Mouse (Mus musculus) 416B (cell line): ENCODE measurements around the gene Bach1.

Experiments
- DNase-seq: peaks from one replicate; pipeline ENCODE4 v3.0.0; 2011; ENCODE audit warnings: low read depth

The Bach1 gene

DNA sequence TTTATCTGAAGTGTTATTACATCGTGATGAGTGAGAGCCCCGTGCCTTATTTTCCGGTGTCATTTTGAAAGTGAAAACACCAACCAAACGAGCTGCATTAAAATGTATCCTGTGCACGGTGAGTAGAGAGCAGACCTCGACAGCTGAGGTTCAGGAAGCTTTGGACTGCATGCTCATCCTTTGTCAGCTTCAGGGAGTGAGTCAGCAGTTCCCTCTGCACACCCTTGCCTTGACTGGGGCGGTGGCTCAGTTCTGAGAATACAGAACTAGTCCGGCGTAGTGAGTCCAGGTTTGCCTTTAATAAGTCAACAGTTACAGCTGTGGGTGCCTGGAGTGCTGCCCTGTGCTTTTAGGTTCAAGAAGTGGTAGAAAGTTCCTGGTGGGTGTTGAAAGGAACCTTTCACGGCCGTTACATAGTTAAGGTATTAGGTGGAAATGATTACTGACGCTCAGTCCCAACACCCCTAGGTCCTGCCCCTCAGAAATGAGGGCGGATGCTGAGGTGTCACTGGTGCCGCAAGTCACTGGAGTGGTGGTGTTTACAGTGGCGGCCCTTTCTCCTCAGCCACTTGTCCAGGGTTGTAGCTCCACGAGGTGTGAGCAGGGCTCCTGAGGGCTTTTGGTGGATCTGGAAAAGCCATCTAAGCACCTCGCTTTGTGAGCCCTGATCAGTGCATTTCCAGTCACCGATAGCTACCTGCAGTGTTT is 14.4 kb downstream of the Bach1 start:
- DNase-seq = peak; percentile 90

DNA sequence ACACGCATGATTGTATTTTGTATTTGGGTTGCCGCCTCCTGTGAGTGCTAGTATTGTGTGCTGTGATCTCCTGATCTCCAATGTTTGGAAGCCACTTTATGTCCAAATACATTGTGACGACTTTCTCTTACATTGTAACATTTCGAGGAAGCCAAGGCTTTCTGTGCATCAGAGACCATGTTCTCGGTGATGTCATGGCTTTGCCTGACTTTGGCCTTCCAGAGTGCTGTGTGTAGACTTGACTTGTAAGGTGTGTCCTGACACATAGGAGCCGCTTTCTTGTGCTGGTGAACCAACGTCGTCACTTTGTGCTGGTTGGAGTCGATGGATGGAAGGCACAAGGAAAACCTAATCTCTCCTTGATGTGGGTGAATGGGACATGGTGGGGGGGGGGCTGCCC is 15.8 kb downstream of the Bach1 start:
- DNase-seq = no peak

DNA sequence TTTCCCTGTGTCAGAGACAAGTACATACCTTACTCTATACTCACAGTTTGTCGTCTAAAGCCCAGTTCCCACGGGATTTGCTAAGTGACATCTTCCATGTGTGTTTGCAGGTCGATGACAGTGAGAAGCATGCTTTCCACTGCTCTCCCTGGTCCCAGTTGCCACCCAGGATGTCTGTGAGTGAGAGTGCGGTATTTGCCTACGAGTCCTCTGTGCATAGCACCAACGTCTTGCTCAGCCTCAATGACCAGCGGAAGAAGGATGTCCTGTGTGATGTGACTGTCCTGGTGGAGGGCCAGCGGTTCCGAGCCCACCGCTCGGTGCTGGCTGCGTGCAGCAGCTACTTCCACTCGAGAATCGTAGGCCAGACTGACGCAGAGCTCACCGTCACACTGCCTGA is 16.5 kb downstream of the Bach1 start:
- DNase-seq = no peak

DNA sequence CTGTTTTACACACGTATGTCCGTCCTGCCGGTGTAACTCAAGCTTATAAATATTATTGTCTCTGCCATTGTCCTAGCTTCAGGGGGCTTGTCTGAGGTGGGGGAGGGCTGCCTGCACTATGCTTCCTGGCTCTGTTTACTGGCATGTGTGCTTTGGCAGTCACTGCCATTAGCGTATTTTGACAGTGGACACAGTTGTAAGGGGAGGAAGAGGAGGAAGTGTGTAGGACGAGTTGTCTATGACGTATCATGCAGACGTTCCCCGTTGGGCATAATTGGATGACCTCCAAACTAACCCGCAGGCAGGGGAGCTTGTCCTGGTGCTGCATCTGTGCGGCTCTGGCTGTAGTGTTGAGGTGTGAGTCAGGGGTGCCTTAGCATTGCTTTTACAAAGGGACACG is 17.5 kb downstream of the Bach1 start:
- DNase-seq = peak; percentile 97

DNA sequence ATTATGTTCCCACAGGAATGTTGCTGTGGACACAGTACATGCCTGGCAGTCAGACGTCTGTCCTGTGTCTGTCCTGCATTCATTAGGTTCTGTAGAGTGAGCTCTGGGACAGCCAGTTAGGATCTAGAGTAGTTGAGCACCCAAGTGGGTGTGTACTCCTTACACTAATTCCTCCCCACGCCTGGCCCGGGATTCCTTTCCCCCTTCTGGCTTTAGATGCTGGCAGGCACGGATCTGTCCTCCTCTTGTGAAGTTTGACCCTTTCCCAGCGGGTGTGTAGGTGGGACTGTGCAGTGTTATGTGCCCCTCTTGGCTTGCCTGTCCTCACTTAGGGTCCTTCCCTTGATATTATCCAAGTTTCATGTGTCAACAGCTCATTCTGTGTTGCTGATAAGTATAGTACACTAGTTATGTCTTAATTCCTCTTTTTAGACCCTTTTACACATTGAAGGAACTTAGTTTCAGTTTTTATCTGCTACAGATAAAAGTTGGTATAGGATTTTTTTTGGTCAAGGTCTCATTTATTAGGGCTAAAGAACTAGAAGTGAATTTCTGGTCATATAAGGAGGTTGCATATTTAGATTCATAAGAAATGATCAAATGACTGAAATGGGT is 18.4 kb downstream of the Bach1 start:
- no peak for DNase-seq

DNA sequence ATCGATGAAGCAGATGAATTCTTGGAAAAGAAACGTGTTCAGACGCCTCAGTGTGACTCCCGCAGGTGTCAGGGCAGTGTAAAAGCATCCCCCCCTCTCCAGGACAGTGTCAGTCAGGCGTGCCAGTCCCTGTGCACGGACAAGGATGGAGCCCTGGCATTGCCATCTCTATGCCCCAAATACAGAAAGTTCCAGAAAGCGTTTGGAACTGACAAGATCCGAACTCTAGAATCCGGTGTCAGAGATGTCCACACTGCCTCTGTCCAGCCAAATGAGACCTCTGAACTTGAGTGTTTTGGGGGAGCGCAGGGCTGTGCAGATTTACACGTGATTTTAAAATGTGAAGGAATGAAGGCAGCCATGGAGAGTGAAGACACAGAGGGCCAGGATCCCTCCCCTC is 20.3 kb downstream of the Bach1 start:
- DNase-seq = no peak

DNA sequence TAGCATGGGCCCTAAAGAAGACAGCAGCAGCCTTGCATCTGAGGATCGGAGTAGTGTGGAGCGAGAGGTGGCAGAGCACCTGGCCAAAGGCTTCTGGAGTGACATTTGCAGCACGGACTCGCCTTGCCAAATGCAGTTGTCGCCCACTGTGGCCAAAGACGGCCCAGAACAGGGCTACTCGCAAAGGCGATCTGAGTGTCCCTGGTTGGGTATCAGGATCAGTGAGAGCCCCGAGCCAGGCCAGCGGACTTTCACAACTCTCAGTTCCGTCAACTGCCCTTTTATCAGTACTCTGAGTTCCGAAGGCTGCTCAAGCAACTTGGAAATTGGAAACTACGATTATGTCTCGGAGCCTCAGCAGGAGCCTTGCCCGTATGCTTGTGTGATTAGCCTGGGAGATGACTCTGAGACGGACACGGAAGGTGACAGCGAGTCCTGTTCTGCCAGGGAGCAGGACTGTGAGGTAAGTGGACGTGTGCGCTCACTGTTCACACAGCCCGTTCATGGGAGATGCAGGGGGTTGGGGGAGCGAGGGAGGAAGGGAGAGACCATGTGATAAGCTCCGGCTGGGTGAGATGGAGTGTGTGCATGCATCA is 21.0 kb downstream of the Bach1 start:
- no peak for DNase-seq

DNA sequence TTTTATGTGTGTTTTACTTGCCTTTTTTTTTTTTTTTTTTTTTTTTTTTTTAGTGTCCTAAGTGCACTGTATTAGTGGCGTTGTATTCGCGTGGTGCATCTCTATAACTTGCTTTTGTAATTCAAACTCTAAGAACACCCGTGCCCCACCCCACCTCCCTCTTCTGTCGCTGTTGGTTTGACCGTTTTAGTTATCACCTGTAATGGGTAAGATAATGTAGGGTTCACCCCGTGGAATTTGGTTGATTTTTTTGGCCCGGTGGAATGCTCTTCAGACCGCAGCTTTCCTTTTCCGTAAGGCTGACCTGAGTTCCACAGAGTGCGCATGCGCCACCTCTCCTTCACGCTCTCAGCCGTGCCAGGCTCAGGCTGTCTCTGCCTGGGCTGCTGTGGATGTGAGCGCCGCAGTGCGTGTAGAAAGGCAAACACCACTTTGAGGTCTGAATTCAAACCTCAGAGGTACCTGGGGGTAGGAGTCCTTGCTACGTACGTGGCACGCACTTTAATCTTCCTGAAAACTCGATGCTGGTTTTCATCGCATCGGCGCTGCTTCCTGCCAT is 22.2 kb downstream of the Bach1 start:
- no peak for DNase-seq

DNA sequence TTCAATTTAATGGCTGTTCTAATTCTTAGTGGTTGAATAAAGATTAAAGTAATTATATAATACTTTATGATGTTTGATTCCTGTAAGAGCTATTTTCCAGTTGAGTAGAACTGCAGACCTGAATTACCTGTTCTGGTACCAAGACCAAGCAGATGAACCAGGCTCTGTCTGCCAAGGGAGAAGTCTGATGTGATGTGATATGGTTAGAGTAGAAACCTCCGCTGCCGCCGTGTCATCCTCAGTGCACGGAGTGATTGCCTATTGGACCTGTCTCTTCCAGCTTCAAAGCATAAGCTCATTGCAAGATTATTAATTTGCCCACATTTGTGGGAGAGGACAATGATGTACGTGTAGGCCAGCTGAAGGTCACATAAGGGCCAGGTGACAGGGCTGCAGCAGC is 24.1 kb downstream of the Bach1 start:
- DNase-seq = no peak

DNA sequence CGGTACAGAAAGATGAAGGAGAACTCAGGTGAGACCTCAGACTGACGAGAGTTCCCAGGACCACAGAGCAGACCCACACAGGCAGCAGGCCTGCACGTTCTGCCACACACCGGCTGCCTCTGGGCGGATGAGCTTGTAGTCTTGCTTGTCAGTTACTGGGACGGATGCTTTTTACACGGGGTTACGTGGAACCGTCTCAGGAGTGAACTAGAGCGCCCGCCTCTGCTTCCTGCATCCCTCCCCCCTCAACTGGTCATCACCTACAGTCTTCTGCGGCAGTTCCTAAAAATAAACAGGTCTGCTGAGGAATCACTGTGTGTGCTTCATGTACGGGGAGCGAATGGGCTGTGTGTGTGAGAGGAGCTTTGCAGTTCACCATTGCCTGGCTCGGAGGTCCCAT is 24.7 kb downstream of the Bach1 start:
- no peak for DNase-seq

DNA sequence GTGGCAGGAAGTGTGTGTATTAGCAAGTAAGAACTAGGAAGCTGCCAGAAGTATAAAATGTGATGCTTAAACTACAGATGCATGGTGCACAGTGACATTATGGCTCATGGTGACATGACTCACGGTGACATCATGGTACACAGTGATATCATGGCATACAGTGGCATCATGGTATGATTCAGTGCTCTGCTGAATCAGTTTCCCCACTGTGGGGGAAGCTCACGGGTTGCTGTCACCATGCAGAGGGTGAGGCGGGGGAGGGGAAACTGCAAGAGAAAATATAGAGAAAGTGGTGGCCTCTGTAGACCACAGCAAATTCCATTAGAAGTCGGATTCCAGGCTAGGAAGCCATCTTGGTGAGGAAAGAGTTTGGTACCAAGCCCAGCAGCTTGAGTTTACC is 26.1 kb downstream of the Bach1 start:
- peak; percentile 67 for DNase-seq

DNA sequence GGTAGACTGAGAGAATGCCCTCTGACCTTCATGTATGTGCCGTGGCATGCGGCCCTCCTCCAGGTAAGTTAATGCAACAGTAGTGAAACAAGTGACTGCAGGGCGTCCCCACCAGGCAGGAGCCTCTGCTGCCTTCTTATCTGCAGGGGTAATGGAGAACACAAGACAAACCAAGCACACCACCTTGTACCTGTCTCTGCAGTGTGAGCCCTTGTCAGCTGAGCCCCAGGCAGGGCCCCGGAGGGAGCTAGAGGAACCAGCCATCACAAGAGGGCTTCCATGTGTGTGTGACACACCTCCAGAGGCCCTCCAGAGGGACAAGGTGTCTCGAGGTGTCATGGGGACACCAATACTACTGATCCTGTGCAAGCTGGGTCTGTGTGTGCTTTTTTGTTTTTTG is 26.5 kb downstream of the Bach1 start:
- DNase-seq = no peak

DNA sequence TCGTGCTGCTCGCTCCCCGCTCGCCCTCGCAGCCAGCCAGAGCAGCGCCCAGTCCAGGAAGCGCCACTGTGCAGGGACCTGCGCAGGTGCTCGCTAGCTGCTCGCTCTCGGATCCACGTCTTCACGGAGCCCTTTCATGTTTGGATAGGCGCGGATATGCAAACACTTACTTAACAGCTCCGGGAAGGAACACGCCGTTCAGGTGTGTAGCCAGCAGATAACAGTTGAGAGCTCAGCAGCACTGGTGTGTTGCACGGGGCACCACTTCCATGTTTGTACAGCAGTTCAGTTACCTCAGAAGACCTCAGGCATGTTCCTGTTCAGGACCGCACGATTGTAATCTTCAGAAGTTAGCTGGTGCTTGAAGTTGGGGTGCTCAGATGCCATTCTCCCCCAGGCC is 27.2 kb downstream of the Bach1 start:
- no peak for DNase-seq

DNA sequence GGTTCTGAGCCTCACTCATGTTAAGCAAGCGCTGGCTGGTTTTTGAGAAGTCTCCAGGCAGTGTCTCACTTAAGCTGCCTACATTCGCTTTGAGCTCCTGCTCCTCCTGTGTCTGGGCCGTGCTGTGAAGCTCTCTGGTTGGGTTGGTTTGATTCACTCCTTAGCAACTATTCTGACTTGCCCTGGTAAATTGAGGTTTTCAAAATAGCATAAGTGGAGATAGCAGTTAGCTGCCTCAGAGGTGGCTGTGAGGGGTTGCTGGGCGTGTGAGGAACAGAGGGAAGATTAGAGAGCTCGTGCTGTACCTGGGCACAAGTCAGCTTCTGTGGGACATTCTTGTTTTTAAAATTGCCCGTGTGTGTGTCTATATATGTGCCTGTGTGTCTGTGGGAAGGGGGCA is 27.6 kb downstream of the Bach1 start:
- no peak for DNase-seq

DNA sequence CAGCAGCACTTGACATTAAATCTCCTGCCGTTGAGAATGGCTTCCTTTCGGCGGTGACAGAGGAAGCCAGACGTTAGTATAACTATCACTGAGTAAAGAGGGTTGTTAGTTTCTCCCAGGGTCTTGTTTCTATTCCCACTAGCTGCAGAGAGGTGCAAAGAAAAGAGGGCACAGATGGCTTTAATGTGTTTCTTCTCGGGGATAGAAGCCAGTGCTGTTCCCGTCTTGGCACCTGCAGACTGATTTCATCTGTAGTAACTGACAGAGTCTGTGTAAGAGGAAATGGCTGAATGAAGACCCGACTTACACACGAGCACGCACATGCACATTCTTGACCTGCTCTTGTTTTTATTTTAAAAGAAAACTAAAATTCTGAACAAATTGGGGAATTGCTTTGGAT is 28.5 kb downstream of the Bach1 start:
- DNase-seq = no peak

DNA sequence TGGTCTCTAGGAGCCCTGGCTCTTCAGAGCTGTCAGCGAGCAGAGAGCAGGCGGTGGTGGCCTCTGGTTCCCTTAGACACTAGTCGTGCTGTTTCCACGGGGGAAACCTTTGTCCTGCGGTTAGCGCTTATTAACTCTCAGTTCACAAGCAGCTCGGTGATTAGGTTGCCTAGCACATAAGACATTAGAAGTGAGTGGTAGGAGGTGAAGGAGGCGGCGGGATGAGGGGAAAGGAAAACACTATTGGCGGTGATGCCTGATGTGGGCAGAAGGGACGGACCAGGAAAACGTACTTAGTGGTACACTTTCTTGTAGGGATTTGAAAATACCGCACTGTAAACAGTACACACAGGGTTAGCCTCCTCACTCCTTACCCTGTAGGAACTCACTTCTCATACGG is 29.2 kb downstream of the Bach1 start:
- no peak for DNase-seq

DNA sequence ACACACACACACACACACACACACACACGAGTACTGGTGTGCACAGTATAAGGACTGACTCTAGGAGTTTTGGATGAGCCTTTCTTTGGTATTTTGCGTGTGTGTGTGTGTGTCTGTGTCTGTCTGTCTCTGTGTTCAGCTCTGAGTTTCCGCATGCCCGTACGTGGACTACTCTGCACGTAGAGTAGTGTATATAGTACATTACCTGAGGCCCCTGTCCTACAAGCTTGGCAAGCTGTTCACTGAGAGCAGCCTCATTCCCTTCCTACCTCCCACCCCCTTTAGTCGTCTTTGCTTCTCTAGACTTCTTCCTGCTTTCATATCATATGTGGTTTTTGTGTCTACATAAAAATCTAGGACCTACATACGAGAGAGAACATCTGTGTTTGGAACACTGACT is 30.0 kb downstream of the Bach1 start:
- no peak for DNase-seq

DNA sequence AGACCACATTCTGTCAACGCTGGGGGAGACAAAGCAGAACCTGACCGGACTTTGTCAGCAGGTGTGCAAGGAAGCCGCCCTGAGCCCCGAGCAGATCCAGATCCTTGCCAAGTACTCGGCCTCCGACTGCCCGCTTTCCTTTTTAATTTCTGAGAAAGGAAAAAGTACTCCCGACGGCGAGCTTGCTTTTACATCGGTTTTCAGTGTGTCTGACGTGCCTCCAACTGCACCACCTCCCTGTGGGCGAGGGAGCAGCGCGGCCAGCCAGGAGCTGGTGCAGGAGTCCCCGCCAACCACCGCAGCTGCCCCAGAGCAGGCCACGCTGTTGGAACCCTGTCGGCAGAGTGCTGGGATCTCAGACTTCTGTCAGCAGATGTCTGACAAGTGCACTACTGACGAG is 30.7 kb downstream of the Bach1 start:
- DNase-seq = no peak

DNA sequence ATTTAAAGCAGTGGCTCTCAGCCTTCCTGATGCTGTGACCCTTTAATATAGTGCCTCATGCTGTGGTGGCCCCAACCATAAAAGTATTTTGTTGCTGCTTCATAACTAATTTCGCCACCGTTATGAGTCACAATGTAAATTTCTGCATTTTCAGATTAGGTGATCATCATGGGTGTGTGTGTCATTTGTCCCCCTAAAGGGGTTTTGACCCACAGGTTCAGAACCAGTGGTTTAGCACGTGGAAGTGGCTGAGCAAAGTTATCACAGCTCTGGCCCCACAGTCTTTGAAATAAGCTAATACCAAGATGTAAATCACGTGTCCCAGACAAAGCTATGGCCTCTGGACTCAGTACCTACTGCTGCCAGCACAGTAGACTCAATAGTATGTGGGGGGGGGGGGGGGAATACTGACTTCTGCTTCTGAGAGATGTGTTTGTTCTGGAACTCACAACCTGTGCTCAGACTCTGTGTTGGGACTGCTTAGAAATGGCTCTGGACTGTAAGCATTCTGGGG is 36.2 kb downstream of the Bach1 start:
- DNase-seq = peak; percentile 71

DNA sequence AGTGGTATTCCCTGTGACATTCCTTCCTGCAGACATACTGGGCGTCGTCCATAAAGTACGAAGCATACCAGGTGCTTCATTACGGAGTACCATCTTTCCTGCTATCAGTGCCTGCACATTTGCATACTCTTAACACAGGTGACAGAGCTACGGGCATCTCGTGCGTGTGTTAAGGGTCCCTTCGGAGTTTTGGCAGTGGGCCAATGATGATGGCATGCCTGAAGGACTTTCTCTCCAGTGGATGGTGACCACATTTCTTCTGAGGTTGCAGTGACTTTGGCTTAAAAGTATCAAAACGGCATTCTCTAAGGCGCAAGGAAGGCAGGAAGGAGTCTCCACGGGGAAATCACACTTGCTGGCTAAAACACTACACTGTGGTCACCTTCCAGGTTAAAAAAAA is 37.4 kb downstream of the Bach1 start:
- no peak for DNase-seq

DNA sequence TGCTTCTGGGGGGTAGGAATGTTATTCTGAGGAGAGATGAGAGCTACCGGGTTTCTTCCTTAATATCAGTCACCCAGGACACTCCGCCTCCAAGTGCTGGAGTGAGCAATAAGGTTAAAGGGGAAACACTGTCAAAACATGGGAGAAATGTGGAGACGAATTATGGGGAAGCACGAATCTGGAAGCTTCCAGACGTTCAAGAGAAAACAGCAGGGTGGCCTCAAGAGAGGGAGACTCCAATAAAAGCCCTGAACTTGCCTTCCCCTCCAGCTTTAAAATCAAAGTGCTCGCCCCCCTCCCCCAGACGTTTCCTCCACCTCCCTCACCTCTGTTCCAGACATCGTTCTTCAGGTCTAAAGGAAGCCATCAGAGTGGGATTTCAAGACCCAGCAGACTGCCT is 38.6 kb downstream of the Bach1 start:
- no peak for DNase-seq

DNA sequence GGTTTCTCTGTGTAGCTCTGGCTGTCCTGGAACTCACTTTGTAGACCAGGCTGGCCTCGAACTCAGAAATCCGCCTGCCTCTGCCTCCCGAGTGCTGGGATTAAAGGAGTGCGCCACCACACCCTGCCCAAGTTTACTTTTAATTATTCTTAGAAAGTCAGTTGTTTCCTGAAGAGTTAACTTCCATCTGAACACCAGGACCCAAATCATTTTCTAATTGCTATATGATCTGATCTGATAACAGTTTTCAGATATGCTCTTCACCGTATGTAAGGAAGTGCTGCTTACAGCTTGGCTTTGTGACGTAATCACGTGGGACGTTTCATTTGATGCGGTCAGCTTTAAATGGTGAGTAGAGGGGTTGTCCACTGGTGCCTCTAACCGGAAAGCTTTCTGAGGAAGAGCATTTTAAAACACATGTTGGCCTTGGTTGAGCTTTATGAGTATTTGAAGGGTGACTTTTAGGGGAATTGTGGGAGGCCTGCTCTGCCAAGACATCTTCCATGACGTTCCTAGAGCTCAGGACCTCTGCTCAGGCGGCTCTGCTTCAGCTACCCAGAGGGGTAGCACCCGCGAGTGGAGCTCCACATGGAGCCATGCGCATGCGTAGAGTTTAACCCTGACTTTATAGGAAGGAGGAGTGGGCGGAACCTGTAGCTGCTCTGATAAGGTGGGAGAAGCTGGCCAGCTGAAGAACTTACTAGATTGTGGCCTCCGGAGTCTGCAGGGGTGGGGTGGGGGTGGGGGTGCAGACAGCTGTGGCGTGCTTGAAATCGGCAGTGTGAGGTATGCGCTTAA is 39.3 kb downstream of the Bach1 start:
- DNase-seq = peak; percentile 43
